Mouse (Mus musculus) left cerebral cortex, adult 2 months (tissue): ENCODE data around the gene Nlrp10. TPM values are rescaled to one million over a fixed set of nuclear protein-coding genes. Genes with fewer than 3 reads are reported as not detected.

Experiments
- DNase-seq, 2 experiments: peaks; one replicate each; pipeline ENCODE4 v3.0.0; 2021 to 2022; ENCODE audit warnings: low spot score in 2 of 2, mixed read lengths in 1 of 2; ENCODE audit errors: extremely low spot score in 1 of 2
- H3K27ac ChIP-seq: fragments of 200-600 bp; 2 replicates; pipeline ENCODE4 v1.8.1; 2022
- H3K4me3 ChIP-seq: fragments of 200-600 bp; 2 replicates; pipeline ENCODE4 v1.8.1; 2022
- CTCF ChIP-seq: fragments of 200-600 bp; IDR thresholded peaks from 2 replicates; pipeline ENCODE4 v1.8.1; 2022; ENCODE audit warnings: antibody characterized with exemption, mild to moderate bottlenecking, moderate library complexity
- intact Hi-C: fragments of 180-260 bp; cut with DNase I; formaldehyde crosslinking; loops from one replicate; pipeline ENCODE4 v1.15.1; 2025
- total RNA-seq, 2 experiments: library from RNA; stranded (reverse); gene quantifications; 2 replicates each; pipeline ENCODE4 v1.2.3; 2021

Nlrp10 gene
- total RNA-seq, 2 experiments from 2014 or later, result 0.40 to 0.48 TPM

GRCm38 (mm10) chr7:108944002-108944401 lies 14.0 kb upstream of the Nlrp10 start:
- H3K4me3 ChIP-seq, result no peak overlapping the region
- intact Hi-C loops, result no loop called here
- DNase-seq, result peak in 1 of 2 experiments; percentile 49
- no peak overlapping the region for H3K27ac ChIP-seq
- peak; percentile 76 for TF ChIP-seq CTCF

DNA sequence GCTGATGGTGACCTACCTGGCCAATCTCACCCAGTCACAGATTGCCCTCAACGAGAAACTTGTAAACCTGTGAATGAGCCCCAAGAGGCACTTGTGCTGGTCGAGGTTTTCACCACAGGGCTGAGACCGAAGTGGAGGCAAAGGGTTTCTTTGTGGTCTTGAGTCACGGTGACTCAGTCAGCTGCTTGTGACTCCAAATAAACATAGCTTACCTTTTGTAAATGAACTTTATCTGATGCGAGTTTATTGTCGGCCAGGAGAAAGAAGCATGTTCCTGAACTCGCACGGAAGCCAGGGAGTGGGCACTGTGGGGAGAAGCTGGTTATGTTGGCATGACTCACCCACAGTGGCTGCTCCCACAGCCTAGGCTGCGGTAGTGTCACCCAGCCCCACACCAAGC lies 11.5 kb upstream of the Nlrp10 start:
- no peak overlapping the region for H3K4me3 ChIP-seq
- H3K27ac ChIP-seq, result no peak overlapping the region
- intact Hi-C loops, result no loop called here
- no peak for TF ChIP-seq CTCF
- DNase-seq, result no peak

DNA sequence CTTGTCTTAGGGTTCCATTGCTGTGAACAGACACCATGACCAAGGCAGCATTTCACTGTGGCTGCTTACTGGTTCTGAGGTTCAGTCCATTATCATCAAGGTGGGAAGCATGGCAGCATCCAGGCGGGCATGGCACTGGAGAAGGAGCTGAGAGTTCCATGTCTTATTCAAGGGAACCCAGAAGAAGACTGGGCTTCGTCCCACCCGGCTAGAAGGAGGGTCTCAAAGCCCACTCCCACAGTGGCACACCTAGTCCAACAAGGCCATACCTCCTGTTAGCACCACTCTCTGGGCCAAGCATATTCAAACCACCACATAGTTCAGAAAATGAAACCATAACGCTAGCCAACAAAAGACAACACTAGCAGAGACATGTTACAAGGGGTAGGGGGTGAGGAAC lies 6.6 kb upstream of the Nlrp10 start:
- H3K4me3 ChIP-seq, result no peak overlapping the region
- H3K27ac ChIP-seq, result no peak overlapping the region
- intact Hi-C loops, result loop anchor here (10.0 kb wide), 1 partner anchor 1072 kb away; no protein-coding TSS in a partner anchor
- DNase-seq, result no peak
- no peak for TF ChIP-seq CTCF

GRCm38 (mm10) chr7:108935411-108935810 lies 5.4 kb upstream of the Nlrp10 start:
- Histone ChIP-seq H3K27ac (no peak overlapping the region), H3K4me3 (peak overlapping the region; percentile 87)
- intact Hi-C loops, result loop anchor here (10.0 kb wide), 1 partner anchor 1071 kb away; no protein-coding TSS in a partner anchor
- TF ChIP-seq CTCF, result no peak
- DNase-seq, result no peak

DNA sequence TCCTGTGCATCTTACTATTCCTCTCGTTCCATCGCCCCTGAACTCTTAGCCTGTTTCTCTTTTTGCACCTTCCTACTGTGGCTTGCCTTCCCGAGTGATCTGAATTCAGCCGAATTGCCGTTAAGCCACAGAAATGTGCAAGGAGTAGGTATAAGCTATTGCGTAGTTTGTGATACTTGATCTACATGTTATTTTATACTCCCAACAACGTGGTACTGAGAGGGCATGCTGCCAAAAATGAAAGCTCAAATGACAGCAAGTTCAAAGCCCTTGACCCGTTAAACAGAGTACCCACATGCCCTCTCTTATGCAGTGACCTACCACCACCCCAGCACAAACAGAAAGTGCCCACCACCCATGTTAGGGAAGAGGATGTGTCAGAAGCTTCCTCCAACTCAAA lies 4.9 kb upstream of the Nlrp10 start:
- intact Hi-C loops, result loop anchor here (1.0 to 10.0 kb wide), 3 partner anchors 84 to 1070 kb away; no protein-coding TSS in a partner anchor
- no peak for TF ChIP-seq CTCF
- DNase-seq, result peak in 1 of 2 experiments; percentile 9
- Histone ChIP-seq H3K27ac (peak overlapping the region; percentile 84), H3K4me3 (peak overlapping the region; percentile 87)

- peak; percentile 92 to 95 for DNase-seq
- intact Hi-C loops, result loop anchor here (1.0 to 10.0 kb wide), 3 partner anchors 83 to 1069 kb away; no protein-coding TSS in a partner anchor
- peak; percentile 99 for TF ChIP-seq CTCF
- Histone ChIP-seq H3K27ac (peak within 1 kb of the TSS; percentile 84), H3K4me3 (peak within 1 kb of the TSS; percentile 87)
Observed at GRCm38 (mm10) chr7:108933794-108934731, 4.1 kb upstream of the Nlrp10 start, which contains the start of gene Eif3f. TSS of gene Eif3f (plus strand) at chr7:108934417.

DNA sequence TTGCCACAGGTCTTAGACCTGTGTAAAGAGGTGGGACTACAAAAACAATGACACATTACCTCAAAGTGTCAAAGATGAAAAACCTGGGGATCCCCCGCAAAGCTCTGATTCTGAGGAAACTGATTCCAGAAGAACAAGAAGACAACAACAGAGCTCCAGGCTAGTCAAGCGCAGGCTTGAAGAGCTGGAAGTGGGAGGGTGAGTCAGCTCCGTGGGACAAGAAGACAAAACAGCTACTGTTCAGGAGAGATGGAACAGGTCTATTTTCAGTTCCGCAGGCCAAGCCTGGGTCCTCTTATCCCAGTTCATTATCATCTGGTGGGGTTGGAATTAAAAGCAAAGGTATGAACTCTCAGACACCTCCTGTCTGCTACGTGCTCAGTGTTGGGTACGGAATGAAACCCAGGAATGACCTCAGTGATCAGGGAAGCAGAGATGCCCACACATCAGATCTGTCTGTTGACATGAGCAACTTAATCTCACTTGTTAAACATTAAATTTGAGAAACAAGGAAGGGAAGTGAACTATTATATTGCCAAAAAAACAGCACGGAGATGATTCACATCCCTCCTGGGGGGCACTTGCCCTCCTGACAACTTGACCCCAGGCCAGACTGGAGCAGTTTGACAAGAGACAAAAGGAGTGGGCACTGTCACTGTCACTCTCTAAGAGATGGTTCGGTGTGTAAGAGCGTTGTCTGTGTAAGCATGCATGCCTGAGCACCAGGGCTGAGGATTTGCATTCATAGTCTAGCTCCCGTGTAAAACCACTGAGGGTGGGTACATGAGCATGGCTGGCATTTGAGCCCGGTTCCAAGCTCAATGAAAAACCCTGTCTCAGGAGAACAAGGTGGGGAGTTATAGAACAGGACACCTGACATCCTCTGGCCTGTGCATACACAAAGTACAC lies 1.4 kb downstream of the Nlrp10 start:
- intact Hi-C loops, result no loop called here
- Histone ChIP-seq H3K27ac (peak overlapping the region; percentile 47; the same call in 1 of the 2 replicates), H3K4me3 (no peak overlapping the region)
- no peak for DNase-seq
- TF ChIP-seq CTCF, result no peak

DNA sequence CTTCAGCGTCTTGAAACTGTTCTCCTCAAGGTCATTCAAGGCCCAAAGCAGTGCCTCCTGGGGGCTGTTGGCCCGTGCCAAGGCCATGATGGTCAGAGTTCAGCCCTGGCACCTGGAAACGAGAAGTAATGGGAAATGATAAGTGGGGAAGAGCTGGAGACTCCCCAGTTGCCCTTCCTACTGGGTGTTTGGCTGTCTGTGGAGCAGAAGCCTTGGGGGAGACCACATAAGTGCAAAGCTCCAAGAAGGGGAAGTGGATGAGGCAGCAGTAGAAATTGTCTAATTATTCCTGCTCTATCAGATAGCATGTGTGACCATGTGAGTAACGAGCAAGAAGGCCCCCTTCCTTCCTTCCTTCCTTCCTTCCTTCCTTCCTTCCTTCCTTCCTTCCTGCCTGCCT lies 2.9 kb downstream of the Nlrp10 start:
- intact Hi-C loops, result no loop called here
- no peak overlapping the region for H3K27ac ChIP-seq
- DNase-seq, result no peak
- TF ChIP-seq CTCF, result no peak
- H3K4me3 ChIP-seq, result no peak overlapping the region

- H3K4me3 ChIP-seq, result no peak overlapping the region
Observed at GRCm38 (mm10) chr7:108903969-108904368, 26.0 kb downstream of the Nlrp10 start.

DNA sequence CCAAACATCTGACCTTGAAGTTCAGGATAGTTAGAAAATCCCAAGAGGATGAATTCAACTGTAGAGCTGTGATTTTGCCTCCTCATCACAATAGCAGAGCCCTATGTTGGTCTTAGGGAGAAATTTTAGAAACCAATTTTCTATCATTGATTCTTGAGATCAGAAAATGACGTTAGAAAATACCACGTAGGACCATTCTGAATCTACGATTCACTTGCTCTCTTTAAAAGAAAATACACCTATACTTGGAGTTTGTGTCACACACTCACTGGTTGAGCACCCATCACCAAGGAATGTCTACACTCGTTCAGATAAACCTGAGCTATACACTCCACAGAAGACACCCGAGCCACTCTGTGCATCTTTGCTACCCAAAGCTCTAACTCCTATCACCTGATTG lies 35.7 kb downstream of the Nlrp10 start, which contains the start of gene Olfr519:
Gene Olfr519 (minus strand): TSS at position 101 of the 400 bp plus-strand sequence.
- intact Hi-C loops, result no loop called here
- no peak for TF ChIP-seq CTCF
- no peak within 1 kb of the TSS for H3K4me3 ChIP-seq
- no peak within 1 kb of the TSS for H3K27ac ChIP-seq
- DNase-seq, result no peak

More at GRCm38 (mm10) chr7:108903969-108904368, 26.0 kb downstream of the Nlrp10 start:
- no peak for TF ChIP-seq CTCF
- intact Hi-C loops, result no loop called here
- no peak overlapping the region for H3K27ac ChIP-seq
- DNase-seq, result no peak

GRCm38 (mm10) chr7:108884906-108885305 lies 45.1 kb downstream of the Nlrp10 start, which contains the start of gene Olfr518:
TSS of gene Olfr518 (minus strand) at chr7:108885006.
- intact Hi-C loops, result no loop called here
- no peak within 1 kb of the TSS for H3K4me3 ChIP-seq
- DNase-seq, result no peak
- TF ChIP-seq CTCF, result no peak
- no peak within 1 kb of the TSS for H3K27ac ChIP-seq

GRCm38 (mm10) chr7:108872279-108872678 lies 57.7 kb downstream of the Nlrp10 start, which contains the start of gene Olfr517:
TSS of gene Olfr517 (minus strand) at chr7:108872379.
- no peak for DNase-seq
- no peak for TF ChIP-seq CTCF
- intact Hi-C loops, result no loop called here
- H3K4me3 ChIP-seq, result no peak within 1 kb of the TSS
- H3K27ac ChIP-seq, result no peak within 1 kb of the TSS

Other genes starting within 250 kb of the Nlrp10 start
- gene Olfr512, start 216.9 kb downstream of the Nlrp10 start, total RNA-seq, result not detected
- gene Olfr513, start 179.2 kb downstream of the Nlrp10 start, total RNA-seq, result not detected
- not detected for gene Olfr514, start 104.2 kb downstream of the Nlrp10 start, total RNA-seq
- gene Olfr516, start 79.6 kb downstream of the Nlrp10 start, total RNA-seq, result not detected
- gene Olfr517, start 57.8 kb downstream of the Nlrp10 start, total RNA-seq, result not detected
- gene Olfr518, start 45.2 kb downstream of the Nlrp10 start, total RNA-seq, result not detected
- not detected for gene Olfr519, start 35.8 kb downstream of the Nlrp10 start, total RNA-seq
- 10 to 100 TPM; 95.6 to 96.2 TPM for gene Eif3f, start 4.2 kb upstream of the Nlrp10 start, total RNA-seq
- gene Tub, start 20.2 kb upstream of the Nlrp10 start, total RNA-seq, result 100 to 1,000 TPM; 140 to 148 TPM
- 10 to 100 TPM; 63.7 to 66.3 TPM for gene Ric3, start 153.2 kb upstream of the Nlrp10 start, total RNA-seq
- 10 to 100 TPM; 13.7 to 15.4 TPM for gene Lmo1, start 245.0 kb upstream of the Nlrp10 start, total RNA-seq